Mouse (Mus musculus) CH12.LX (cell line): Measurements from ENCODE around the gene Nr1h5.

Experiments
- CHD1 ChIP-seq: IDR thresholded peaks from 2 replicates; pipeline ENCODE4 v1.6.1; 2012; ENCODE audit warnings: low read depth, low read length, improper control_type of control experiment, inconsistent platforms
- CTCF ChIP-seq, 2 experiments: IDR thresholded peaks in 1 of 2; conservative IDR thresholded peaks in 1 of 2; 2 replicates each; pipeline ENCODE4 v1.5.1; 2011 to 2012; ENCODE audit warnings: low read depth in 2 of 2, low read length in 2 of 2, improper control_type of control experiment in 1 of 2, inconsistent platforms in 1 of 2, mild to moderate bottlenecking in 1 of 2, moderate library complexity in 1 of 2
- E2F4 ChIP-seq: IDR thresholded peaks from 2 replicates; pipeline ENCODE4 v1.6.1; 2011; ENCODE audit warnings: low read depth, low read length, improper control_type of control experiment; ENCODE audit not compliant: insufficient replicate concordance
- TBP ChIP-seq: conservative IDR thresholded peaks from 2 replicates; pipeline ENCODE4 v1.6.1; 2011; ENCODE audit warnings: low read depth, low read length, improper control_type of control experiment
- UBTF ChIP-seq: IDR thresholded peaks from 2 replicates; pipeline ENCODE4 v1.6.1; 2012; ENCODE audit warnings: low read depth, mild to moderate bottlenecking, inconsistent platforms, low read length, improper control_type of control experiment, moderate library complexity

DNA sequence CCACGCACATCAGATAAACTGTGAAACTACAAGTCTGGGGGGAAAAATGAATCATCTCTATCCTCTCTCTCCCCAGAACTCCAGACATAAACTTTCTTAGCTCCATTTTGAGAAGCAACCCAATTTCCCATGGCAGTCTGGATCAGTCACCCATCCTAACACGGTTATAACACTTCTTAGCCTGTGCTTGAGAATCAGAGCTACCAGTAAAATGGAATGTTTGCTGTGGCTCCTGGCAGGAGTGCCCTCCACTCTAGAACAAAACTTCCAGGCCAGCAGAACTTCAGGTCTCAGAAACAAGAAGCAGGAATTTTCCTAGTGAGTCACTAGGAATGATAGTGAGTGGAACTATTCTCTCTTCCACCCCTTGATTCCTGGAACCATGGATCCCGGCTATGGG lies 6.6 kb upstream of the Nr1h5 start:
- no peak for TF ChIP-seq CTCF (conservative IDR thresholded peaks at IDR 0.05 in 1 of 2, IDR thresholded peaks at IDR 0.05 in 1 of 2; ENCODE audit: low read depth in 2 of 2, low read length in 2 of 2)
- TF ChIP-seq CHD1 = no peak
- no peak for TF ChIP-seq TBP
- no peak for TF ChIP-seq UBTF
- no peak for TF ChIP-seq E2F4
